Mouse (Mus musculus) C2C12 (cell line): Measurements from ENCODE around the gene Slc17a6.

Source experiments
- CTCF ChIP-seq: IDR thresholded peaks from one replicate; pipeline ENCODE4 v1.5.1; 2011; ENCODE audit not compliant: control insufficient read depth, insufficient read depth, insufficient read length
- MAX ChIP-seq: IDR thresholded peaks from one replicate; pipeline ENCODE4 v1.6.1; 2011; ENCODE audit warnings: mild to moderate bottlenecking, control low read depth

GRCm38 (mm10) chr7:51627666-51628065 is 5.9 kb downstream of the Slc17a6 start:
- TF ChIP-seq MAX (no peak), CTCF (no peak)
